Mouse (Mus musculus): ENCODE results near the gene Haus8.
A peak's percentile ranks its signal among the peaks of the same experiment; 100 is the strongest.
"Not testable (repeated sequence)": the region's sequence is repeated elsewhere in the genome, so short reads cannot be mapped to it uniquely, and the experiment has no call there.

Gene Haus8

DNA sequence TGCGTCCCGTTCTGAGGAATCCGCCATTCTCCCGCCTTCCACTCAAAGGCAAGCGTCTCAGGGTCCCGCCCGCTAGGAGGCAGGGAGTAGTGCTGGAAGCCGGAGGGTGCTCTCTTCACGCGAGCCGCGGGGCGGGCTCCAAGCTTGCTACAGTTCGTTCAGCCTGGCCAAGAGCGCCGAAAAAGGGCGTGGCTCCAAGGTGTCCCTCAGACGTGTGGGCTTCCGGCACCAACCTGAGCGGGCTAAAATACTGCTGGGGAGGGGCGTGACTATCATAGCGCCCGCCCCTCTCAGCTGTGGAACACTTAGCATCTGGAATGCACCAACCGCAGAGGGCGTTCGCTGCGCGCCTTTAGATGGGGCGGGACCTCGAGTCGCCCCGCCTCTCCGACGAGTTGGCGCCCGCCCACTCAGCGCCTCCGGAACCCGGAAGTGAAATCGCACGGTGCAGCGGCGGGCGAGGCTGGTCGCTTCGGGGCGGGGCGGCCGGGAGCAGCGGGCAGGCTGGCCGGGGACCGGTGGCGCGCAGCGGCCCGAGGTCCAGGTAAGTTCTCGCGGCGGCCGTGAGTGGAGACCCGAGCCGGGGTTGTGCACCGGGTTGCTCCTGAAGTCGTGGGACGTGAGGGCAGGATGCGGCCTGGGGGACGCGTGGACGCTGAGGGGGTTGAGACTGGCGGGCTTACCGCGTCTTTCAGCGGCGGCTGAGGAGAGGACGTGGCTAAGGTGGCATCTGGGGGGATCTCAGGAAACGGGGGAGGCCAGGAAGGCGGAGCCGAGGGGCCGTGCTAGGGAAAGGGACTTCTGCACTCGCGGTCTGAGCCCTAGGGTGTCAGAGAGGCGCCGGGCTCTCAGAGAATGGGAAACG lies at the start of gene Haus8, which contains the start of gene Myo9b:
Gene Haus8, minus strand, starts transcription at position 649 of the 865 bp plus-strand sequence.
Gene Myo9b, plus strand, starts transcription at position 429 of the 865 bp plus-strand sequence.
- DNase-seq = peak; percentile 97

DNA sequence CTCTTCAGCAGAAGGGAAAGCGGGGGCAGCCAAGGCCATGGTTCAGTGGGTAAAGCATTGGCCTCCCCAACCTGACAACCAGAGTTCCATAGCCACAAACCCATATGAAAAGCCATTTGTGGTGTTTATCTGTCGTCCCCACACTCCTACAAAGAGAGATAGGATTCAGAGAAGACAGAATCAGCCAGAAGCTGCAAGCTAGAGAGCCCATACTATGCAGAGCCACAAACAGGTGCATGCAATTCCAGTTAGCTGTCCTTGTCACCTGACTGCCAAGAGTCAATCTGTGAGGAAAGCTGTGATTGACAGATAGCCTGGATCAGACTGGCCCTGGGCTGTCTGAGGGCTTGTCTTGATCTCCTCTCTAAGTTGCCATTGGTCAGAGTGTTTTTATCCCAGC lies 47.0 kb upstream of the Haus8 start:
- DNase-seq = not testable (repeated sequence)

DNA sequence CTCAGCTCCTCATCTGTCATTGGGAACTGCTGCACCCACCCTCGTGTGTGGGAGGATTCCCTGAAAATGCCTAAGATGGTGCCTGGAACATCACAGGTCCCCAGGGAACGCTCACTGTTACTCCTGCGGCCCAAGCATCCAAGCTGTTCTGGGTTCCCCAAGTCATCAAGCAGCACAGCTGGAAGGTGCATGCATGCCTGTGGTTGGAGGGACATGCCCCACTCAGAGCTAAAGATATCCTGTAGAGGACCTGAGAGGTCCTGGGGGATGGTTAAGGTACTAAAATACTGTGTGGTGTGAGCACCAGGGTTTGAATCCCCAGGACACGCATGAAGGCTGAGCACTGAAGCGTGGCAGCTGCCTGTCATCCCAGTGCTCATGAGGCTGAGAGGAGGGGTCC lies 45.9 kb upstream of the Haus8 start:
- DNase-seq = not testable (repeated sequence)

GRCm38 (mm10) chr8:71316486-71317031 lies 43.8 kb upstream of the Haus8 start:
- no peak for DNase-seq

DNA sequence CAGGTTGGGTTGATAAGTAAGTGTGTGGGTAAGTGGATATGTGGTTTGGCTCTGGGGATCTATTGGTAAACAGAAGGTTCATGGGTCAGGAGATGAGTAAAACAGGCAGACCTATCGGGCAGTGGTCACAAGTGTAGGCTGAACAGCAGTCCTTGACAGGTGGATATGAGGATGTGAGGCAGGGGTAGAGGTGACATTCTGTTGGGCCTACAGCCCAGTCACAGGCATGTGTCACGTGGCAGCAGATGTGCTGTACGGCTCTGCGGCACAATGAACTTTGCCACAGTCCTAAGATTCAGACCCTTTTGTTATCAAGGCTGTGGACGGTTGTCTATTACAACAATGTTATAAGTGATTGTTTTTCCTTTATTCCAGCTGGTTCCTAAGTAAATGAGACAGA lies 43.2 kb upstream of the Haus8 start:
- DNase-seq = no peak

GRCm38 (mm10) chr8:71313951-71314350 lies 41.2 kb upstream of the Haus8 start:
- DNase-seq = no peak

GRCm38 (mm10) chr8:71312700-71313099 lies 40.0 kb upstream of the Haus8 start:
- DNase-seq = peak; percentile 16

DNA sequence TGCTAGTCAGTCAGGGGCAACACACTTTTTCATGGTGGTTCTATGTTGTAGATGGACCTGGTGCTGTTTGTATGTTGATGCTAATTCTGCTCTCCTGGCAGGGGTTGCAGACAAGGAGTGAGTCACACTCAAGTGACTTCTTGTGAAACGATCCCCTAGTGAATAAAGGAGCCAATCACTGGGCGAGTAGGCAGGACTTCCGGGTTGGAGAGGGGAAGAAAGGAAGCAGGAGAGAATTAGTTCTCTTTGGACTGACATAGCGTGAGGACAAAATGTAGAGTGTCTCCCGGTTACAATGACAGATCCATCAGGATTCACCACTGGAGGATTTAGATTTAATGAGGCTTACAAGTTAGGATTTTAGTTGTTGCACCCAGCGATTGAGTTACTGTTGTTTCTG lies 37.7 kb upstream of the Haus8 start:
- no peak for DNase-seq

DNA sequence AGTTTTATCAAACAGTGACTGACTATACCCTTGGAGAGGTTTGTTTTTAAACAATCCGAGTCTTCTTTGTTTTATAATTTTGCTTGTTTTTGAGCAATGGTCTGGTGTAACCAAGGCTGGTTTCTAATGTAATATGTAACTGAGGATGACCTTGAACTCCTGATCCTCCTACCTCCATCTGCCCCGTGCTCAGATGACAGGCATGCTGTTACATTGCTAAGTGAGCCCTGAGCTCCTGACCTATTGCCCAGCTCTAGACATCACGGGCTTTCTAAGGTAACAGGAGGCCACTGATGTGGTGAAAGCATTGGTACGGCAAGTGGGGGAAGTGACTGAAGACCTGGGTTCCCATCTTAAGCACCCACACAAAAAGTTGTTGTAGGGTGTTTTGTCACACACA lies 35.2 kb upstream of the Haus8 start:
- no peak for DNase-seq

- no peak for DNase-seq
Observed at GRCm38 (mm10) chr8:71307371-71307770, 34.6 kb upstream of the Haus8 start.

DNA sequence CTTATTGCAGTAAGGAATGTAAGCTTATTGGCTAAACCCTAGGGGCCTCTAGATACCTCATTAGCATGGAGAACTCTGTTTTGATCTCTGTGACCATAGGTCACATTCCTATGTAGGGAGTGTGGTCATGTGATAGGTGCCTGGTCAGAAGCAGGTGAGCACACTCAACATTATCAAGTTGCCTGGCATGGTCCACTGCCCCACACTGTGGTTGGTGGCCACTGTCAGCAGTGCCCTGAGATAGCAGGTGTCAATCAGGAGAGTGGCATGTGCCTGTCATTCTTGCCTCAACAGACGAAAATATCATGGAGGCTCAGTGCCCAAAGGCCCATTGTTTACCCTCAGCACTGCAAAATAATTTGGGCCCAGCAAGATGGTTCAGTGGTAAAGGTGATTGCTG lies 33.3 kb upstream of the Haus8 start:
- no peak for DNase-seq

DNA sequence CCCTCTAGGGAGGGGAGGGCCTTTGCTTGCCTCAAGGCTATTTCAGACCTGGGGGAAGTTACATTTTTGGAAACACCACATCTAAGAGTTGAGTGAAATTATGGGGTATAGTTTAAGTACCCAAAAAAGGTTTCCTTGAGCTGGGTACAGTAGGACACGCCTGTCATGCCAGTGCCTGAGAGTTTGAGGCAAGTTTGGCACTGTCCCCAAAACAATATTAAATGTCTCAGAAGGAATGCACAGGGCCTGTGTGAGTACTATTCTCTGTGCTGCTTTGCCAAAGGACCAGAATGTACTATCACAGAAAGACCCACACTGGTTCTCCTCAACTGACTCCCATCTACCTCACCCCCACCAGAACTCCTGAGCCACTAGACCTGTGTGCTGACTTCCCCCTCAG lies 30.9 kb upstream of the Haus8 start:
- DNase-seq = no peak

DNA sequence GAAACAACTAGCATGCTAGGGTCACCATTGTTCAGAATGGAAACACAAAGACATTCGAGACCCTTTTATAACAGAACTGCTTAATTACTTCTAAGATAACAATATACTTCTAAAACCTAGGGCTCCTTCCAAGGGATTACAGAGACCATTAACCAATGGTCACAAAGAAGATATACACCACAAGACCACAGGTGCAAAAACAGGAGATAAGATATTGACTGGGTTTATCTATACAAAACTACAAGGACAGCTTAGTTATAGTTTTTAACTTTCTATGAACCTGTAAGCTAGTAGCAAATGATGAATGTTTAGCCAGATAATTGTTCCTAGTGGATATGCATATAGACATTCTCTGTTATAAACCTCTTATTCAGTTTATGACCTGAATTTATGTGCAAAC lies 30.1 kb upstream of the Haus8 start:
- DNase-seq = no peak

DNA sequence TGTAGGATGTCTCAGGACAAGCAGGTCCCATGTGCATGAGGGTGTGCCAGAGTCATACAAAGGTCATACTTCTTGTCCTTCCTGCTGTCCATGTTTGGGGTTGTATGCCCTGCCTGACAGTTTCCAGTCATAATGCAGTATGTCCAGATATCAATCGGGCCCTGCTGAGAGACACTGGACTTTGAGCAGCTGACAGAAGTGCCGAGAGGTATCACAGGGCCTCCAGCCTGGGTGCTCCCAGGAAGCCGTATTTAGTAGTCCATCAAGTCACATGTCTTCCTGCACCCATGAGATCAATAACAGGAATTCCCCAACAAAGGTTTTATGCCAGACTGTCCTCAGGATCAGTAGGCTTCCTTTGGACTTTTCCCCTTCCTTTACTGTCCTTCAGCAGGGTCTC lies 27.0 kb upstream of the Haus8 start:
- no peak for DNase-seq

DNA sequence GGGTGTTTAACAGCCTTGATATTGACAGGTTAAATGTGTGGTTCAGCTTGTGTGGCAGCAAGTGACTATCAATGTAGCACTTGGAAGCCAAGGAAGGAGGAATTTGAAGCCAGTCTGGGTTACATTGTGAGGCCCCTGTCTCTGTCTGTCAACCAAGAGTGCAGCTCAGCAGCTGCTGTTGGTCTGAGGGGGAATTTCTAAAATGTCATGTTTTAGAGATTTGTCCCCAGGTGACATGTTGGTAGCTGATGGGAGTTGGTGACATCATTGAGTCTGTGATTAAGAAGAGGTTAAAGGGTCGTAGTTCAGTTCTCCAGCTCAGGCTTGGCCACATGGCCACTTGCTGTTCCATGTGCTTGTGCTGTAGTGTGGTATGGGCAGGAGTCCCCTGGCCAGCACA lies 24.7 kb upstream of the Haus8 start:
- DNase-seq = no peak

DNA sequence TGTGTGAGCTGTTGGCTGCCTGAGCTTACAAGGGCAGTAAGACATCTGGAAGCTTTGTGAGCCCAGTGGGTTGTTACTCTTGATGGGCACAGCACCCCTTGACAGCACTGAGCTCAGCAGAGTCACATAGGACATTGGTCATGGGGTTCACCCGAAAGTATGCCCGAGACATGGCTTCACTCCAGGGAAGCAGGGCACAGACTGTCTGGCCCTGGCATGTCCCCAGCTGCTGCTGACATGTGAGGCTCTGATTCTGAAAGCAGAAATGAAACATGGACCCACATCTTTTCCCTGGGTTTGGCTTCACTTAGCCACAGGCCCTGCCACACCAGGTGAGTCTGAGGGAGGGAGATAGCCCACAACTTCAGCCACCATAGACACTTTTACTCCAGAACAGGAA lies 24.1 kb upstream of the Haus8 start:
- no peak for DNase-seq

- no peak for DNase-seq
Observed at GRCm38 (mm10) chr8:71296188-71296621, 23.5 kb upstream of the Haus8 start.

DNA sequence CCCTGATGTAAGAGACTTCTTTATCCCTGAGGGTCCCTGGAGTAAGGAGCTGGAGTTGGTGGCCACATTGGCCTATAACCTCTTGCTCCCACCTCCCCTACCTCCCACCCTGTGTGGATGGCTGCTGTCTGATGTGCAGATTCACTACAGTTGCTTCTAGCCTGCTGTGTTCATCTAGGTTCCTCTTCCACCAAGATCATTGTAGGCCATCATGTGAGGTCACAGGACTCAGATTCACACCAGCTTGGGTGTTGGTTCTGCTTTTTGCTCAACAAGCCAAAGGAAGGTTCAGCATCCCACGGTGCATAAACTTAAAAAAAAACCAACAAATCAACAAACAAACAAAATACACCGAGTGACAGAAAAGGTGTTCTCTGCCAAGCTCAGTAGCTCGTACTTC lies 21.2 kb upstream of the Haus8 start:
- DNase-seq = not testable (repeated sequence)

DNA sequence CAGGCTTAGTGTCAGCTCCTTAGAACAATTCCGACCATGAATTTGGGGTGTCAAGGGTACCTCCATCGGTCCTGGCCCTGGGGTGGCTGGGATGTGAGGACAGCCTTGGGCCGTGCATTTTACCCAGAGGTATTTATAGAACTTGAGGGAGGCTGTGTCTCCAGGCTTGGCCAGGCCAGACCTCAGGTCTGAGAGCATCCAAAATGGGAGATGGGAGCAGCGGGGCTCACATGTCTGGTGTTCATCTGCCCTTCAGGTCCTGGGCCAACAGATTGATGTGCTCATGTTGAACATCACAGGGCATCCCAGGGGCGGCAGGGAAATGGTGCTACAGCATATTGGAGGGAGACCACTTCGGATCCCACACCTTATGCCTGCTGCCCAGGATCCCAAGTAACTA lies 18.6 kb upstream of the Haus8 start:
- DNase-seq = no peak

GRCm38 (mm10) chr8:71290911-71291310 lies 18.2 kb upstream of the Haus8 start:
- no peak for DNase-seq

- no peak for DNase-seq
Observed at GRCm38 (mm10) chr8:71290211-71290610, 17.5 kb upstream of the Haus8 start.

DNA sequence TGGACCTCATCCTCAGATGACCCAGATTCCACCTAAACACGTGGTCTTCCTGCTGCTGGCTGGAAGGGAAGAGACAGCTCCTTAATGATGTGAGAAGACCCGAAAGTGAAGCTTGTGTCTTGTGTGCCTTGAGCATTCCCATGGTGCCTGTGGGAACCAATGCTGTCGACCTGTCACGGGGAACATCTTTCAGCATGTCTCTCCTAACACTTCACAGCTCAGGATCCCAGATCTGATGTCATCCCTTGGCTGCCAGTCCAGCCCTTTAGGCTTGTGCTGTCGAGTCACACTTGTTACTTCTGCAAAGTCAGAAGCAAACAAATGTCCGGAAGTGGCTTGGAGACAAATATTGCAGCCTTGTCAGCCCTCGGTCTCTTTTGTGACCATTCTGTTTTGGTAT lies 16.4 kb upstream of the Haus8 start:
- DNase-seq = no peak

- DNase-seq = no peak
Observed at GRCm38 (mm10) chr8:71288441-71288949, 15.8 kb upstream of the Haus8 start.

GRCm38 (mm10) chr8:71286223-71286622 lies 13.5 kb upstream of the Haus8 start:
- not testable (repeated sequence) for DNase-seq

All from right cerebral cortex, postnatal 14 days (tissue).